Mouse (Mus musculus): ENCODE data around the gene Vgll4.

Vgll4 gene

DNA sequence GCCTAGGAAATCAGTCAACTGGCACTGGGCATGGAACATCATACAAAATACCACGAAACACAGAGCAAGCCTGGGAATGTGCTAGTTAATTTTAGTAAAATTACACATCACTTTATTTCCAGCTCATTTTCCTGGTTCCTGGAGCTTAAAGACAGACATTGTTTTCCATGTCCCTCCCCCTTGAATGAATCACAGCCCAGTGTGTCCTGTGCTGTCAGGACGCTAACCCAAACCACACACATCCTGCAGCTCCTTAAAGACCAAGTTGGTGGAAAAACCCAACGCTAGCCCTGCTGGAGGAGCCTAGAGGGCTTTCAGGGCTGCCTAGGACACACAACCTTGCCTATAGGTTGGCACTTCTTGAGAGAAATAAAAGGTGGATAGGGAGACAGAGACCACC, 103.7 kb downstream of the Vgll4 start:
- in situ Hi-C loops (cut with MboI; ENCODE audit: low pct_unique_long_range_greater_than_20kb in 1 of 2, low sequenced_read_pairs in 2 of 2, unreplicated experiment in 1 of 2) = no loop called here

GRCm38 (mm10) chr6:114864421-114864820, 105.4 kb downstream of the Vgll4 start:
- in situ Hi-C loops (cut with MboI; ENCODE audit: low pct_unique_long_range_greater_than_20kb in 1 of 2, low sequenced_read_pairs in 2 of 2, unreplicated experiment in 1 of 2) = no loop called here

GRCm38 (mm10) chr6:114863501-114863900, 106.3 kb downstream of the Vgll4 start:
- in situ Hi-C loops (cut with MboI; ENCODE audit: low pct_unique_long_range_greater_than_20kb in 1 of 2, low sequenced_read_pairs in 2 of 2, unreplicated experiment in 1 of 2) = no loop called here

GRCm38 (mm10) chr6:114862046-114862445, 107.7 kb downstream of the Vgll4 start:
- in situ Hi-C loops (cut with MboI; ENCODE audit: low pct_unique_long_range_greater_than_20kb in 1 of 2, low sequenced_read_pairs in 2 of 2, unreplicated experiment in 1 of 2) = no loop called here

DNA sequence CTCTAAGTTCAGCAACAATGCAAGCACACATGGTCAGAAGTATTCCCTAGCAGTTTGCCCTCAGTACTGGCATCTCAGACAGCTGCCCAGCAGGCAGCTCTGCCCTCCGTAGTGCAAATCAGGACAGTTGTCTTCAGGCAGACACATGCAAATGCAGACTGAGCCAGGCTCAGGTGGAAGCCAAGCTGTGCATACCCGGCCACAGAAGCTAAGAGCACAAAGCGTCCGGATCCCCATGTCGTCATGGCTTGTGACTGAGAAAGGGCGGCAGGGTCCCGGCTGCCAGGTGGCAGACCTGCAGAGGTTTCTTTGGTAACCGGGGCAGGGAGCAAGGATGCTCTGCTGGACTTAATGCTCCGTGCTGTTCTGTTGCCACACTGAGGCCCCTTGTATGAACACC, 108.2 kb downstream of the Vgll4 start:
- in situ Hi-C loops (cut with MboI; ENCODE audit: low pct_unique_long_range_greater_than_20kb in 1 of 2, low sequenced_read_pairs in 2 of 2, unreplicated experiment in 1 of 2) = no loop called here

- in situ Hi-C loops (cut with MboI; ENCODE audit: low pct_unique_long_range_greater_than_20kb in 1 of 2, low sequenced_read_pairs in 2 of 2, unreplicated experiment in 1 of 2) = no loop called here
These were observed 108.9 kb downstream of the Vgll4 start for GRCm38 (mm10) chr6:114860677-114861568.

- in situ Hi-C loops (cut with MboI; ENCODE audit: low pct_unique_long_range_greater_than_20kb in 1 of 2, low sequenced_read_pairs in 2 of 2, unreplicated experiment in 1 of 2) = no loop called here
These were observed 111.1 kb downstream of the Vgll4 start for GRCm38 (mm10) chr6:114858722-114859053.

DNA sequence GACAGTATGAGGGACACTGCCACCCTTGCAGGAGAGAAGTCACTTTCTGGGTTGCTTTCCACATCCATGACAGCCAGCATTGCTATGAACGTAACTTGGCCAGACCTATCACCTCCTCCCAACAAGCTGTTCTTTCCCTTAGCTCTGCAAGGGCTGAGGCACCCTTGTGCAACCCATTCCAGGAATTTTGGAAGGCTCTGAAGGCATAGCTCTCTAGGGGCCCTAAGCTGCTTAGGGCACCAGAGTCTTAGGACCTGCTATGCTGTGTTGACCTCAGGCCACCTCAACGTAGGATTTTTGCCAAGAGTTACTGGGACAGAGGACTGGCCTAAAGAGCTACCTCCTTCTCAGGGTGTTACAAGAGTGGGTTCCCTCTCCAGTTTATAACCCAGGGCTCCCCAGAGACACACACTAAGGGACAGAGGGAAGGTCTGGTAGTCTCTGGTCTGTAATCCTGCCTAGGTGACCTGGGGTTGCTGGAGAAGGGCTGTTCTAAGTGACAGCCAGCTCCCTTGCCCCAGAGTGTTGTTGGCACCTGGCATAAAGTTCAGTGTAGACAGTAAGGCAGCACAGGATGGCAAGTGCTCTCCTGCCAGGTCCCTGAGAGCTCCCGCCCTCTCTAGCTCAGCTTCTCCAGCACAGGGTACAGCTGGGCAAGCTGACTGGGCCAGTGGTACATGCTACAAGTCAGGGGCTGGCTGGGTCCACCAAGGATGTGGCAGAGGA, 111.6 kb downstream of the Vgll4 start:
- in situ Hi-C loops (cut with MboI; ENCODE audit: low pct_unique_long_range_greater_than_20kb in 1 of 2, low sequenced_read_pairs in 2 of 2, unreplicated experiment in 1 of 2) = no loop called here

DNA sequence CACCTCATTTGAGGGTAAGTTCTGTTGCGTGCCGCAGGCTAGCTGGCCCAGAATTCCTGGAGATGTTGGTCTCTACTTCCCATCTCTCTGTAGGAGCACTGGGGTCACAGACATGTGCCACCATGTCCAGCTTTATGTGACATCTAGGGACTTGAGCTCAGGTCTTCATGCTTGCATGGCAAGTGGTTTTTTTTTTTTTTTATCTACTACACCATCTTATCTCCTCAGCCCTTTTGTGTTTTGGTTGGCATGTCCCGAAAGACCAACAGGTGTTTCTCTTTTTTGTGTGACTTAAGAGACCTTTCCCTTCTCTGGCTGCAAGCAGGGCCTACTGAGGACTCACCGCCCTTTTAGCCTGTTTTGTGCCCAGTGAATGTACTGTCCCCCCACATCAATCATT, 113.3 kb downstream of the Vgll4 start:
- in situ Hi-C loops (cut with MboI; ENCODE audit: low pct_unique_long_range_greater_than_20kb in 1 of 2, low sequenced_read_pairs in 2 of 2, unreplicated experiment in 1 of 2) = no loop called here

GRCm38 (mm10) chr6:114855644-114856043, 114.2 kb downstream of the Vgll4 start:
- in situ Hi-C loops (cut with MboI; ENCODE audit: low pct_unique_long_range_greater_than_20kb in 1 of 2, low sequenced_read_pairs in 2 of 2, unreplicated experiment in 1 of 2) = no loop called here

DNA sequence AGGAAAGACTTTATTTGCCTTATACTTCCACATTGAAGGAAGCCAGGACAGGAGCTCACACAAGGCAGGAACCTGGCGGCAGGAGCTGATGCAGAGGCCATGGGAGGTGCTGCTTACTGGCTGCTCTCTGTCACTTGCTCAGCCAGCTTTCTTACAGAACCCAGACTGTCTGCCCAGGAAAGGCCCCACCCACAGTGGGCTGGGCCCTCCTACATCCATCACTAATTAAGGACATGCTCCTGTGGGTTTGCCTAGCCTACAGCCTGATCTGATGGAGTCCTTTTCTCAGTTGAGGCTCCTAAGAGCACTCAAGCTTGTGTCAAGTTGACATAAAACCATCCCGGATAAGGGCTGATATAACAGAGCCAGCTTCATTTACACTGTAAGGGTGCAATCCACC, 115.4 kb downstream of the Vgll4 start:
- in situ Hi-C loops (cut with MboI; ENCODE audit: low pct_unique_long_range_greater_than_20kb in 1 of 2, low sequenced_read_pairs in 2 of 2, unreplicated experiment in 1 of 2) = no loop called here

DNA sequence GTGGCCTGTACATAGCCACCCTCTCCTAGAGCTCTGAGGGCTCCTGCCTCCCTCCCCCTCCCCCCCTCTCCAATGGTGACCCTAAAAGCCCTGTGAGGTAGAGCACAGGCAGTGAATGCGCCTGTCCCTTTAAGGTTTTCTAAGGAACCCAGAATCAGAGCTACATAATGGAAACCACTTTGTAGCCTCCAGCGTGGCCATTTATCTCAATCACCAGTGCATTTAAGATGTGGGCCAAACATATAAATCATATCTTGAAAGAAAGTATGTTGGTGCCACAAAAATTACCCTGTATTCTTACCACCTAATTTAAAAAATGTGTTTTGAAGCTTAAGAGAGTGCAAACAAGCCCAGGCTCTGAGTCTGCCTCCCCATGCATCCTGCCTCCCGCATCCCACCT, 117.1 kb downstream of the Vgll4 start:
- in situ Hi-C loops (cut with MboI; ENCODE audit: low pct_unique_long_range_greater_than_20kb in 1 of 2, low sequenced_read_pairs in 2 of 2, unreplicated experiment in 1 of 2) = no loop called here

DNA sequence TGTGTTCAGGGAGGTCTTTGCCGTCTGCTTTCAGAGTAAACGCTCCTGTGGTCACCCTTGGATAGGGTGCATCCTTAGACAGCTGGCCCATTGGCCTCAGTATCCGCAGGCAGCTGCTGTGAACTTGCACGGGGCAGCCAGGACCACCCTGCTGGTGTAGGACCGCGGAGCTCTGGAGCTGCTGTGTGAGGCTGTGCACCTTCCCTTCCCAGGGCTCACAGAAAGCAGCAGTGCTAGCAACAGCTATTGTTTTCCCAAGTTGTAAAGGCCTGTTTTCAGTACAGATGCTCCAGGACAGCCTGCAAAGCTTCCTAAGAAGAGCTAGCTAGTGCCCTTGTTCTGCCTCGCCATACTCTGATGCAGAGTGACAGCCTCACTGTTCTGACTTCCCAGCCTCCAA, 118.1 kb downstream of the Vgll4 start:
- in situ Hi-C loops (cut with MboI; ENCODE audit: low pct_unique_long_range_greater_than_20kb in 1 of 2, low sequenced_read_pairs in 2 of 2, unreplicated experiment in 1 of 2) = no loop called here

GRCm38 (mm10) chr6:114849787-114850186, 120.0 kb downstream of the Vgll4 start:
- in situ Hi-C loops (cut with MboI; ENCODE audit: low pct_unique_long_range_greater_than_20kb in 1 of 2, low sequenced_read_pairs in 2 of 2, unreplicated experiment in 1 of 2) = no loop called here

DNA sequence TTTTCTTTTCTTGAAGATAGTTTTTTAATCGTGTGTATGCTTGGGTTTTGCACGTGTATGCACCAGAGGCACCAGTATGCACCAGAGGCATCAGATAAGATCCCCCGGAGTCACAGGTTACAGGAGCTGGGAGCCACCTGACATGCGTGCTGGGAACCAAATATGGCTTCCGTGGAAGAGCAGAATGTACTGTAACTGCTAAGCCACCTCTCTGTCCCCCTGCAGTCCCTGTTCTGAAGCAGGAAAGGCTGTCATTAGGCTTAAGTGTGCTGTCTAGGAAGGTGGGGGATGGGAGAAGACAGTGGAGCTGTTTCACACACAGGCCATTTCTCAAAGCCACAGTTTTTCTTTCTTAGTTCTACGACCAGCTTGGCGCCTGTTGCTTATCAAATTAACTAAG, 121.0 kb downstream of the Vgll4 start:
- in situ Hi-C loops (cut with MboI; ENCODE audit: low pct_unique_long_range_greater_than_20kb in 1 of 2, low sequenced_read_pairs in 2 of 2, unreplicated experiment in 1 of 2) = no loop called here

- in situ Hi-C loops (cut with MboI; ENCODE audit: low pct_unique_long_range_greater_than_20kb in 1 of 2, low sequenced_read_pairs in 2 of 2, unreplicated experiment in 1 of 2) = no loop called here
These were observed 122.1 kb downstream of the Vgll4 start for GRCm38 (mm10) chr6:114847582-114848174.

DNA sequence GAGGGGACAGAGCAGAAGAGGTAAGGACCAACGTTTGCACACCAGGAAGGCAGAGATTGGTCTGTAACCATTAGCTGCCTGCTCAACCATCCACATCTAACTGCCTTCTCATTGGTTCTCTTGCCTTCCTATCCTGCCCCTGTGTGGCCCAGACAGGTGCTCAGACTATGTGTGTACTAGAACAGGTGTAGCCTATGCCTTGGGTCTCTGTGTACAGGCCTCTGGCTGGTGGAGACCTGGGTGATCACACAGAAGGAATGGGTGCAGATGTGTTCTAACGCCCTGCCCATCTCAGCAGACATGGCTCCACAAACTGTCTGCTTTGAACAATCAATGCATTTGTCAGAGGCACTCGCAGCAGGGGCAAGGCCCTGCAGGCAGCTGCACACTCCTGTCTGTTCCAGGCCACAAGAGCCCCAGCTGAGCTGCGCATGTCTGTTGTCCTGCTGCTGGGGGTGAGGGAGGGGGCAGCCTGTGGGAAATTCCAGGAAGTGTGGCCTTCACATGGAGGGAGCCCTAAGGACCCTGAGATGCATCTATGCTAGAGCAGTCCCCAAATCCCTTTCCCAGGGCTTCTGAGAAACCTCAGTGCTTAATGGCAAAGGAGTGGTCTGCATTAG, 123.5 kb downstream of the Vgll4 start:
- in situ Hi-C loops (cut with MboI; ENCODE audit: low pct_unique_long_range_greater_than_20kb in 1 of 2, low sequenced_read_pairs in 2 of 2, unreplicated experiment in 1 of 2) = no loop called here

GRCm38 (mm10) chr6:114842863-114843262, 126.9 kb downstream of the Vgll4 start:
- in situ Hi-C loops (cut with MboI; ENCODE audit: low pct_unique_long_range_greater_than_20kb in 1 of 2, low sequenced_read_pairs in 2 of 2, unreplicated experiment in 1 of 2) = no loop called here

GRCm38 (mm10) chr6:114842131-114842530, 127.7 kb downstream of the Vgll4 start:
- in situ Hi-C loops (cut with MboI; ENCODE audit: low pct_unique_long_range_greater_than_20kb in 1 of 2, low sequenced_read_pairs in 2 of 2, unreplicated experiment in 1 of 2) = no loop called here
